Mouse (Mus musculus): ENCODE measurements around the gene Vwa3b. TPM values are rescaled to one million over a fixed set of nuclear protein-coding genes. Genes with fewer than 3 reads are reported as not detected.

The Vwa3b gene
- total RNA-seq, 2 experiments from 2014 or later = 1.9 to 2.8 TPM

DNA sequence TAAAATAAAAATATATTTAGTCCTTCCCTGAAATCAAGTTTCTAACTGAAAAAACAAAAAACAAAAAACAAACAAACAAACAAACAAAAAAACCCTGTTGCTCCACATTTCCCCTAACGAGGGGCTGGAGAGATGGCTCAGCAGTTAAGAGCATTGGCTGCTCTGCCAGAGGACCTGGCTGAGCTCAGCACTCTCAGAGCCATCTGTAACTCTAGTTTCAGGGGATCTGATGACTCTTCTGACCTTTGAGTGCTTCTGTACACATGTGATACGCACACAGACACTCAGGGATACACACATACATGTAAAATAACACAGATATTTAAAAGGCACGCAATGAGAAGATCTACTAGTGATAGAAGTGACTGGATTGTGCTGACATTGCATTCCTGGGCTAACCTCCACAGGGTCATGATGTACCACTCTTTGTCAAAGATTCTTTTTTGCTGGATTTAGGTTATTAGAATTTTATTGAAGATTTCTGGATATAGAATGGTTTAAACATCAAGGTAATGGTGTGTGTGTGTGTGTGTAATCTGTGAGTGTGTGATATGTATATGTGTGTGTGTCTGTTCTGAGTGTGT, 14.7 kb upstream of the Vwa3b start:
- no peak for DNase-seq

GRCm38 (mm10) chr1:37013006-37013405, 13.4 kb upstream of the Vwa3b start:
- no peak for DNase-seq

DNA sequence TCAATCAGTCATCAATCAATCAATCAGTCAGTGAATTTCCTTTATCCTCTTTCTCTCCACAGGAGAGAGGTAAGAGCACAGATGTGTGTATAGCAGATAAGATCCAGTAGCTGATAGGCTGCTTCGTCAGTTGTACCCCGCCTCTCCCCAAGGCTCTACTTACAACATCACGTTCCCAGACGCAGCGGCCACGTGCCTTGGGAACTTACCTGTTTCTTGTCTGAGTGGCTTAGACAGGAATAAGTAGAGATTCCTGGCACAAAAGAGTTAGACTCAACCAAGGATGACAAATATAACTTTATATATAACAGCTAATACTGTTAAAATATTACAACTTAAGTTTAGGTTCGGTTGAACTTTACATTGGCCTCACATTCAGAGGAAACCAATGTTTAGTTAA, 12.7 kb upstream of the Vwa3b start:
- DNase-seq = peak; percentile 44

GRCm38 (mm10) chr1:37019017-37019416, 7.4 kb upstream of the Vwa3b start:
- no peak for DNase-seq

DNA sequence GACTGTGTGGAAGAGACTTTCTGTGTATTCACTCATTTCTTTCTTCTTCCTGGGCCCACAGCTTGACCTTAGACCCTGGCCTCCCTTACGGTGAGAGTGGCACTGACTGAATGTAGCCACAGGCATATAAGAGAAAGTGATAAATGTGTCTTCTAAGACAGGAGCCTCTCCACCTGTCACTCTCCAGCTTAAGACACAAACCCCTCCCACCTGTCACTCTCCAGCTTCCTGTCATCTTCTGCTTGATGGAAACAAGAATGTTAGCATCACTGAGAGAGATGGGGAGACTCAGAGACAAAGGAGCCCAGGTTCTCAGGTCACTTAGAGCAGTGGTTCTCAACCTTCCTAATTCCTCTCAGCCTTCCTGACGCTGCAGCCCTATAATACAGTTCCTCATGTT, 3.7 kb upstream of the Vwa3b start:
- no peak for DNase-seq

GRCm38 (mm10) chr1:37024736-37025135, 1.7 kb upstream of the Vwa3b start:
- DNase-seq = no peak

GRCm38 (mm10) chr1:37025376-37025775, 1.0 kb upstream of the Vwa3b start:
- no peak for DNase-seq

DNA sequence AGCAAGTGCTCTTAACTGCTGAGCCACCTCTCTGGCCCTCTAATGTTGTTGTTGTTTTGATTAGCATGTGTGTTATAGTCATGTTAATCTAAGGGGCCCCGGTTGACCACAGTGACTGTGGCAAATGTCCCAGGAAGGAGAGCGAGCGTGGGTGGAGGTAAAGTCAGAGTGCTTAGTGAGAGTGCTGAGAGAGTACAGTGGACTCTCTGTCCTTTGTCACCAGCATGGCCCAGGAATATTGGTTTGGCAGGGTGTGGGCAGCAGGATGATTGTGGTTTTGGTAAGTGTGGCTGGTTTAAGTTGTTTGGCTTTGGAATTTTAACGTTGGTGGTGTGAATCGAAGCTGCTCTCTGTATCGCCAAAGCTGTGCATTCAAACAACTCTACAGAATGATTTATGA, 470 bp downstream of the Vwa3b start:
- DNase-seq = no peak

DNA sequence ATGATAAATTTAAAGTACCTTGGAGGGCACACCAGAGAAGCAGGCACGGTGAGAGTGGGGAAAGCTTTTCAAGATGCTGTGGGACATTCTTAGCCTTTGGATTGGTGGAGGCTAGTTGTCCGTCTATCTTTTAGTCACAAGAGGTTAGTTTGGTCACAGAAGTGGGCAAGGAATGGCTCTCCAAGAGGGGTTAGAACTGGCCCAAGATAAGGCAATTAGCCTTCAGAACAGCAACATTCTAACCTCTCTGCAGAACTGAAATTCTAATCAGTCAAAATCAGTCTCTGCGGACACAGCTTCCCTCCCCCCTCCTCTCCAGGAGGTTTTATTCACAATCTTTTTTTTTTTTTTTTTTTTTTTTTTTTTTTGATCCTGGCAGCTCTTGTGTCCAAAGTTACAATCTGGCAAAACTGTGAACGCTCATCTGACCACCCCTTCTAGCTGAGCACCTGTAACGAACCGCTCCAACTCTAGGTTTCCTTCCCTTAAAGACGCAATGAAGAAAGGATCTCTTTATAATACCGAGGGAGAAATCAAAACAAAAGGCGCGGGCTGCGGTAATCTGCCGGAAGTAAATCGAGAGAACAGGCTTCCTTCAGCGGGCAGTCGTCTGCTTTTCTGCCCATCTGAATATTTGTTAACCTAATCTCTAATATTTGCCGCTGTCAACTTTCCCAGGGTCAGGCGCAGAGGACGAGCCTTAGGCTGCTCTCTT, 2.2 kb downstream of the Vwa3b start:
- no peak for DNase-seq

DNA sequence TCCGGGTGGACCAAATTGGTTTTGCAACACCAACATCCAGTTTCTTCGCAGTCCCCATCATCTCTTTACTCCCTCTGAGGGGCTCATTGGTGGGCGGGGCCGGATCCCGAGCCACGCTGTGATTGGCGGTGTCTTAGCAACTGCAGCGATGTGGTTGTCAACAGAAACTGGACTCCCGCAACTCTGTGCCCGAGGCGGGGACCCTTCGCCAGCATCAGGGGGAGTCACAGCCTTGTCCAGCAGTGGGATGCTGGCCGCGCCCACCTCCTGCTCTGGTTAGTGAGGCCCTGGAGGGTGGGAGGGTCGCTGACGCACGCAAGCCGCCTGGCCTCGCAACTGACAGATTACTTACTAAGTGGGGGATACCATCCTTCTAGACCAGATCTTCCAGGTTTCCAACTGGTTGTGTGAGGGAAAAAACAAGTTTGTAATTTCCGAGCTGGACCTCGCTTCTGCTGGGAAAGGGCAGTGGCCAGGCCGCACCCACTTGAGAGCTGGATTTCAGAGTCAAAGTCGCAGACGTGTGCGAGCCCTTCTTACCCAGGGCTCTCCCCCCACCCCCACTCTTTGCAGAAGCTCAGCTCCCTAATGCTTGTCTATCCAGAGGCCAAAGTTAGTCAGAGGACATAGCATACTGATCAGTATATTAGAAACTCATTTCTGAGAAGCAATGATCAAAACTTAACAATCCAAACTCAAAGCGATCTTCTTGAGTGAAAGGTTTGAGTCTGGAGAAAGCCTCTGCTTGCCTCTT, 2.9 kb downstream of the Vwa3b start:
- peak; percentile 74 for DNase-seq

- no peak for DNase-seq
Measured at GRCm38 (mm10) chr1:37029942-37030341, 3.5 kb downstream of the Vwa3b start.

DNA sequence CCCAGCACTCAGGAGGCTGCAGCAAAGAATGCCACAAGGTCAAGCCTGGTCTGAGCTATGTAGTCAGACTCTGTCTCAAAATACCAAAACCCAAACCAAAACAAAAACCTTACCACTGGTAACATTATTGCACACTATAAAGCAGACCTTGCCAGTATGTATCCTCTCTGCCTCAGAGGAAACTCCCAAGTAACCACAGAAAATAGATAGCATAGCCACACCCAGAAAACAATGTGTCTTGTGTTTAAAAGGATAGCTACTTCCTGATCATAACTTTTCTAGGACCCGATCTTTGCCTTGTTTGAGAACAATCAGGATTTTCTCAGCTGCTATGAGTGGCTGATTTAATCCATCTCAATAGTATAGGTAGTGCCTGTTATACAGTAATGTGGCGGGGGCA, 4.3 kb downstream of the Vwa3b start:
- no peak for DNase-seq

DNA sequence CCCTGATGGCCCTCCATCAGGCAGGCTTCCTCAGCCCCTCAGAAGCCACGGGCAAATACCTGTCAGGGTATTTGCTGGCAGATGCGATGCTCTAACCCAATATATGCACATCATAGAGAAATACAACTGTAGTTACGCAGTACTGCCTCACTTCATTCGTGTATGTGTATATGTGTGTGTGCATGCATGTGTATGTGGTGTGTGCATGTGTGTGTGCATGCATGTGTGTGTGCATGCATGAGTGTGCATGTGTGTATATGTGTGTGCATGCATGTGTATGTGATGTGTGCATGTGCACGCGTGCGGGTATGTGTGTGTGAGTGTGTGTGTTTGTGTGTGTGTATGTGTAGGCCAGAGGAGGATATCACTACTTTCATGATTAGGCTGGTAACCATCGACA, 9.5 kb downstream of the Vwa3b start:
- no peak for DNase-seq

- DNase-seq = no peak
Measured at GRCm38 (mm10) chr1:37041126-37041525, 14.7 kb downstream of the Vwa3b start.

DNA sequence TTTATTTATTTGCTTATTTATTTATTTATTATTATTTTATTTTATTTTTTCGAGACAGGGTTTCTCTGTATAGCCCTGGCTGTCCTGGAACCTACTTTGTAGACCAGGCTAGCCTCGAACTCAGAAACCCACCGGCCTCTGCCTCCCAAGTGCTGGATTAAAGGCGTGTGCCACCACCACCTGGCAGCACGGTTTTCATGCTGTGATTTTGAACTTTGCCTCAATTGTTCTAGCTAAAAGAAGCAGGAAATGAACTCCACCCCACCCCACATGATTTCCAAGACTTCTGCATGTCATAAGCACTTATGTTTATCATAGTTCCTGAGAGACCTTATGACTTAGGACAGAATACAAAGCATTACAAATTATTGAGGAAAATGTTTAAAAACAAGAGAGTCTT, 15.5 kb downstream of the Vwa3b start:
- DNase-seq = no peak

DNA sequence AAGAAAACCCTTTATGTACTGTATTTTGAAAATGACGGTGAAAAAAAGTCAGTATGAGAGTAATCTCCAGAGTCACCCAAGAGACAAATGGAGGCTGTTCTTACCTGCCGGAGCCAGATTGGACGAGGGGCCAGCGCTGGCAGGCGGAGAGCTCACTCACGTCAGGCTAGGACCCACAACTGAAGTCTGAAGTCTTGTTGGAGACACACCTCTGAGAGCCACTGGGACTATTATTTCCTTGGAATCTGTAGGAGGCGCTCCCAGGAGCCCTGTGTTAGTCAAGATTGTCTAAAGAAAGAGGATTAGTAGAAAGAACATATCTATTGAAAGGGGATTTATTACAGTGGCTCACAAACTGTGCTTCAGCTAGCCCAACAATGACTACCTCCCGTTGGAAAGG, 16.4 kb downstream of the Vwa3b start:
- no peak for DNase-seq

- DNase-seq = no peak
Measured at GRCm38 (mm10) chr1:37043196-37043595, 16.8 kb downstream of the Vwa3b start.

DNA sequence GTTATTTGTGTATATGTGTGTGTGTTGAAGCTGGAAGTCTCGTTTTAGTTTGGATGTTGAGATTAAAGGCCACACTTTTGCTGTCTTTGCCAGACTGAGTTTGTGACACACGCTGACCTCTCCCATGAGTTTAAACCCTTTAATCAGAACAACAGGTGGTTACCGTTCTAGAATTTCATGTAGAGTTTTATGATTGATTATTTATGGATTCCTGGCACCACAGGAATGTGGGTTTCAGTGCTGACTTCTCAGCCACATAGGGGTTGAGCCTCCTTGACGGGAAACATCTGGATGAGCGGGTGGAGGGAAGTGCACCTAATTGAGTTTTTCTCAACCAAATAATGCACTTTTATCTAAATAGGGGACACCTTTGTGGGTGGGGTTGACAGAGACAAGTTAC, 19.1 kb downstream of the Vwa3b start:
- DNase-seq = no peak

DNA sequence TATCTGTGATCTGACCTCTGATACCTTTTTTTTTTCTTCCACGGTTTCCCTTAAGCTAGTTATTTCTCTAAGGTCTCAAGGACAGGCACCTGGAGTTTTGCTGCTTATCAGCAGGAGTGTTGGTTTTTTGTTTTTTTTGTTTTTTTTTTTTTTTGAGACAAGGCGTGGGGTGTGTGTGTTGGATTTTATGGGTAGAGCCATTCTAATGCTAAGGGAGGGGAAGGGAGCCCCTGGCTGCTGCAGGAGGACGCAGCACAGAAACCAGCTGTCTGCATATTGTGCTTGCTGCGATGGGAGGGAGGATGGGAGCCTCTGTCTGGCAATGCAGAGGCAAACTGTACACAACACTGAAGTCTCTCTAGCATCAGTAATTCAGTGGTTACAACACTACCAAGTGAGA, 22.8 kb downstream of the Vwa3b start:
- DNase-seq = no peak

GRCm38 (mm10) chr1:37053691-37054090, 27.3 kb downstream of the Vwa3b start:
- no peak for DNase-seq

GRCm38 (mm10) chr1:37056831-37057561, 30.6 kb downstream of the Vwa3b start:
- DNase-seq = no peak

DNA sequence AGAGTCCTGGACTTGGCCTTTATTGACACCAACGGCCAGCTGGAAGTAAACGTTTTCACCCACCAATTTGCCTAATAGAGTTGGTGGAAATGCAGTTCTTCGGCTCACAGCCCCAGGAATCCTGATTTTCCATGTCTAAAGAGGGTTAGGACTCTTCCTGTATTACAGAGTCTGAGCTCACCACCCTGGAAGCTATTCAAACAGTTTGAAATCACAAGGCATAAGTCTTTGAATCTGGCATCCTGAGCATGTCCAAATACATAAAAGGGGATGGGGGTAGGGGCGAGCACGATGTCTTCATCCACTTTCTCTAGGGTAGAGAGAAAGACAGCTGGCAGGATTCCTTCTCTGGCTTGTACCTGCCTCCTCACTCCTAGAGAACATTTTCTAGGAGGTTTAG, 34.5 kb downstream of the Vwa3b start:
- no peak for DNase-seq

- DNase-seq = no peak
Measured at GRCm38 (mm10) chr1:37063053-37063452, 36.7 kb downstream of the Vwa3b start.
